Mouse (Mus musculus): ENCODE results near the gene 1500009C09Rik. TPM values are rescaled to one million over a fixed set of nuclear protein-coding genes. Genes with fewer than 3 reads are reported as not detected.
"Not testable (repeated sequence)": the region's sequence is repeated elsewhere in the genome, so short reads cannot be mapped to it uniquely, and the experiment has no call there.

Gene 1500009C09Rik
- total RNA-seq, 2 experiments from 2014 or later: not detected

DNA sequence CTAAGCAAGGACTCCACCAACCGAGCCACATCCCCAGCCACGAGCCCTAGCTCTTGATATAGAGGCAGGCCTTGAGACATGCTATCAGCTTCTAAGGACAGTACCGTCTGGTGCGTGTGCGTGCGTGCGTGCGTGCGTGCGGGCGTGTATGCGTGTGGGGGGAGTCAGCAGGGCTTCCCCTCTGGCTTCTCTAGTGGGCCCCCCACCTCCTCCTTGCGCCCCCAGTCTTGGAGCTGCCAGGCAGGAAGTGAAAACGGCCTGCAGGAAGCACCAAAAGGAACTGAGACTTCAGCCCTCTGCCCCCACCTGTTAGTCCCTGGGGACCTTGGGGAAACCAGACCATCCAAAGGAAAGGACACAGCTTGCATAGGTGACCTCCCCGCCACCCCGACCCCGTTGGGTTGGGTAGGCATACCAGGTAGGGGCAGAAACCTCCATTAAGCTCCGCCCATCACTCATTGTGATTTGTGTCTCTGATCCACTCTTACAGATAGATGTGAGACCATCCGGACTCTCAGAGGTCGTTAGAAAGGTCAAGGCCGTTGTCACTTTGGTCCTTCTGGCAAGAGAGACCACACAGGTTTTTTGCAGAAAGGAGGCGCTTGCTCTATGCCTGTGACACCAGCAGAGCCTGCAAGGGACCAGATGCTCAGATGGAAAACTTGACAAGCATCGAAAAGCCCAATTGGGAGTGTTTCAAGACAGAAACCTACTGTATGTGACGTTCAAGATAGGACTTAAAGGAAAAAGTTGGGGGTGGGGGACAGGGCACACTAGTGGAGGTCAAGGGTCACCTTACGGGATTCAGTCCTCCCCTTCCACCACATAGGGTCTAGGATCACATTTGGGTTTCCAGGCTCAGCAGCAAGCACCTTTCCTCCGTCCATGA, 33.2 kb upstream of the 1500009C09Rik start:
- DNase-seq (ENCODE audit: low spot score): no peak

DNA sequence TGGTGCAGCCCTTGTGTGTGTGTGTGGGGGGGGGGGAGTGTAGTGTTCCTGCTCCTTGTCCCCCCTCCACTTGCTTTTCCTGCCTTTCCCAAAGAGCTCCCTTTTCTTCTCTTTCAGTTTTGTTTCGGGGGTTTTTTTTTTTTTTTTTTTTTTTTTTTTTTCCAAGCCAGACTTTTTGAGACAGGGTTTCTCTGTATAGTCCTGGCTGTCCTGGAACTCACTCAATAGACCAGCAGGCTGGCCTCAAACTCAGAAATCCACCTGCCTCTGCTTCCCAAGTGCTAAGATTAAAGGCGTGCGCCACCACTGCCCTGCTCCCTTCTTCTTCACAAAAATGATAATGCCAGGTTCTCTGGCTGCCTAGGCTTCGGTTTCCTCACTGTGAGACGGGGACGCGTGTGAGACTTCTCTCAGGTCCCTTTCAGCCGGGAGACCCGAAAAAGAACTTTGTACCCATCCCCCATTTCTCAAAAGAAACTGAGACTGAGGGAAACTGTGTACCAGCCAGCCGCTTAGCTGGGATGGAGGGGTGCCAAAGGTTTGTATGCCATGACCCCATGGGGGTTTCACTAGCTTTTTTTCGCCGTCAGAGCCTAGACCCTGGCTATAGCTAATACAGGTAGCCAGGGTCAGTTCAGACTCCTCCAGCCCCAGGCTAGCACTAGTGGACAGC, 32.1 kb upstream of the 1500009C09Rik start:
- no peak for DNase-seq (ENCODE audit: low spot score)

DNA sequence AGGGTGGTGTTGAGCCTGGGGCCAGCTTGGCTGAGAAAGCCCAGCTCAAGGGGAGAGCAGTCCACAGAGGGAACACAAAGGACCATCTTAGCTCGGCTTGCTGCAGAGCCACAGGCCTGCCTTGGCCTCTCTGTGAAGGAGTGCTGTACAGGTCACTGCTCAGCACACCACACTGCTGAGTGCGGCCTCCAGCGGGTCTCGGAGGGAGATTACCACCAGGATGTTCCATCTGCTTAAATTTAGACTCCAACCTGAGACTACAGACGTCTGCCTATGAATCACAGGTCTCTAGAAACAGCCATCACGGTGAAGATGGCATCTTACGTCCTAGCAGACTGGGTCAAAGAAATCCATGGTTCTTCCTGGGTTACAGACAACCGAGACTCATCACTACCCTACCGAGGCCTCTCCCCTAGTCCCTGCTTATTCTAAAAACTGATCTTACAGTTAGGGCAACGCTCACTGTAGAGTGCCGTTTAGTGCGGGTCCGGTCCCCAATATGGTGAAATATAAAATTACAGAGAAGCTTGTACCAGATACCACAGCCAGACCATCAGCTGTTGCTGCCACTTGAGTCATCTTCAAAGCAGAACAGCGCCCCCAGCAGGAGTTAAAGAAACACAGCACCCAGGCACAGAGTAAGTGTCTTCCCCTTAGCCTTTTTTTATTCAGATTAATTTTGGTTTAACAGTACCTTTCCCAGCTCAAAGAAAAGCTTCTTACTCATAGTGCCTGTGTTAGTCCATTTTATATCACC, 30.9 kb upstream of the 1500009C09Rik start:
- DNase-seq (ENCODE audit: low spot score): no peak

DNA sequence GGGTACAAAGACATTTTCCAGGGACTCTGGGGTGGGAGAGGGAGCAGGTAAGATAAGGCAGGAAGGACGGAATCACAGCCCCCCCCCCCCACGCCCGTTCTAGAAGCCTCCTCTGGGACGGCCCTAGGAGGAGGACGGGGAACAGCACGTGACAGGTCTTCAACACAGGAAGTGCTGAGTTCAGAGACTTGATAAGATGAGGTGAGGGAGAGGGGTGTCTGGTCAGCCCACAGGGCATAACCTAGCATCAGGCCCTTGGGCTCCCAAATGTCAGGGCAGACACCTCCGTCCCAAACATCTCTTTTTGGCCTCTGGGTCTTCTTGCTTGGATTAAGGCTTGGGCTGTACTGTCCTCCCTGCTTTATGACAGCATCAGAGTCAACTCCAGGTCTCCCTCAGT, 28.9 kb upstream of the 1500009C09Rik start:
- DNase-seq (ENCODE audit: low spot score): no peak

DNA sequence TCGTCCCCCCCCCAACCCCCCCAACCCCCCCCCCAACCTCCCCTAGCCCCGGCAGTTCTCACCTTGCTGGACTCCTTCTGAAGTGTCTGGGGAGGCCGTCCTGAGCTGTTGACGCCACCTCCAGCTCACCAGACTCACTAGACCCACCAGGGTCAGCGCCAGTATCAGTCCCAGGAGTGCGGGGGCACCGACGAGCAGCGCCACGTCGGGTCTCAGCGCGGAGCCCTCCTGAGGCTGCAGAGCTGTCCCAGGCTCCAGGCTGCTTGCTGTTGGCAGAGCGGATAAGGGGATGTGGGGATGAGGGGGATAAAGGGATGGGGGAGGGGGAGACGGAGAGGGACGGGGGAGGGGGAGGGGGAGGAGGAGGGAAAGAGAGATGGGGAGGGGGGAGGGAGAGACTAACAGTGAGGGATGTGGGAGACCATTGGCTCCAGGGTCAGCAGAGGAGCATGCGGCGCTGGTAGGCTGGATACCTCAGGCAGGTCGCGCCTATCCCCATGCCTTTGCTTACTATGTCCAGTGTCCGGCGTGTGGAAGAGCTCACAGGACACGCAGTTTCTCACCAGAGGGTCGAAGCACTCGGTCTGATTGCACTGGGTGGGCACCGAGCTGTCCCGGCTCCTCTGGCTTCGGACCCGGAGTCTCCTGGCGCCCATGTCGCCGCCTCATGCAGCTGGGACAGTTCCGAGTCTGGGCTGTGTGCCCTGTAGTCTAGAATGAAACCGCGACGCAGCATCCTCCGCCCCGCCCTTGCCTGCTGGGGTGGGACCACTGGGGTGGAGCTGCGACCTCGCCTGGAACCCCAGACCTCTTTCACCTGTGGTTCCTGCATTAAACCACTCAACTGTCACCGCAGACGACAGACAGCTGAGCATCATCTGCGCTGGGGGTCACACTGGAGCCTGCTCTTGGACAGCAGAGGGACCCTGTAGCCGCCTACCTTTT, 28.3 kb upstream of the 1500009C09Rik start, which contains the start of gene Tnfrsf13c:
Gene Tnfrsf13c, minus strand, starts transcription at position 713 of the 945 bp plus-strand sequence.
- no peak for DNase-seq (ENCODE audit: low spot score)

DNA sequence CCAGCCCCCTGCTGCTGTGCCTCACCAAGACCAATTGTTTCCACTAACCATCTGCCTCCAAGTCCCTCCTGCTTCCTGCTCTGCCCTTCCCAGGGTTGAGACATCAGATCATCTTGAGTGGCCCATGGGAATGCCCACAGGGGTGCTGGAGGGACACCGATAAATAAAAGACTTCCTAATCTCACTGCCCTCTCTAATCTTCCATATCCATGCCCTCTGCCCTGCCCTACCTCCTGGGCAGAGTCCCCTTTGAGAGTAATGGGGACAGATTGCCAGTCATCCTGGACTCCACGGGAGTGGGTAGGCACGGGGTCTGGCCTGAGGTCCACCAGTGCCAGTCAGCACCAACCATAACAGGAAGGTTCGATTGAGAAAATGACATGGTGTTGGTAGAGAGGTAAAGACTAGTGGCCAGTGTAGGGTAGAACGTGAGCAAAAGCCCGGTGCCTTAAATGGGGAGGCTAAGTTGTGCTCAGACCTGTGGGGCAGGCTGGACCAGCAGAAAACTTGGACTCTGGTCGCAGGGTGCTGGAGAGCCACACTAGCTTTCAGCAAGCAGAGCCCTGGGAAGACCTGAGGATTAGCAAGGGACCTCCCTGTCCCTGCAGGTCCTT, 27.5 kb upstream of the 1500009C09Rik start:
- DNase-seq (ENCODE audit: low spot score): no peak

DNA sequence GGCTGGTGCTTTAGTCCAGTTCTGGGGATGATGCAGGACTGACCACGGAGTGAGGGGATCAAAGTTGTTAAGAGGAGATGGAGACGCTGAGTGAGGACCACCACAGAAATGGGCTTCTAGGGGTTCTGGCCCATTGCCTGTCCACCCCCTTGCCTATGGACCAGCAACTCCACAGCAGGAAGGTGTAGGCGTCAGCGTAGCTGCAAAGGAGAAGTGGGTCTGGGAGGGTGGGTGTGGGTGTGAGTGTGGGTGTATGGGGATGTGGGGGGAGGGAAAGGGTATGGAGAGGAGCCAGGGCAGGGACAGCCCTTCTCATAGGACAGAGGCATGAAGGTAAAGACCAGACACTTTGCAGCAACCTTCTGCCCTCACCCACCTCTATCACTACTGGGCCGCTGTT, 26.4 kb upstream of the 1500009C09Rik start:
- no peak for DNase-seq (ENCODE audit: low spot score)

DNA sequence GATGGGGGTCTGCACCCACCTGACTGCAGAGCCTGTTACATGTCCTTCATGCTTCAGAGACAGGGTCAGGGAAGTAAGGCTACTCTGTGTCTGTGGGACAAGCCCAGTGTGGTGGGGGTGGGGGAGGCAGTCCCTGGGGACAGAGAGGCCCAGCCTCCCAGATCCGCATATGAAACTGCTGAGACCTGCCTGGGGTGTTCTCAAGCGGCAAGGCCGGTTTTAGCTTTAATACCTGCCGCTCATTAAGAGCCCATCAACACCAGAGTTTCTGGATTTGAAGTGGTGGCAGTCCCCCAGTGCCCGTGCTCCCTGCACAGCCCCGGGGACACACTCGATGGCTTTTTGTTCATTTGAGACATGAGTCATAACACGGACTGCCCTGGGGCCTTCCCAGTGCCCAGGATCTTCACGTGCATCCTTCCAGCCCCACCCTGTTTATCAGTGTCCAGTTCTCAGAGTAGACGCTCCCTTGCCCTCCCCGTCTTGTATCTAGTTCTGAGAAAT, 22.6 kb upstream of the 1500009C09Rik start:
- no peak for DNase-seq (ENCODE audit: low spot score)

DNA sequence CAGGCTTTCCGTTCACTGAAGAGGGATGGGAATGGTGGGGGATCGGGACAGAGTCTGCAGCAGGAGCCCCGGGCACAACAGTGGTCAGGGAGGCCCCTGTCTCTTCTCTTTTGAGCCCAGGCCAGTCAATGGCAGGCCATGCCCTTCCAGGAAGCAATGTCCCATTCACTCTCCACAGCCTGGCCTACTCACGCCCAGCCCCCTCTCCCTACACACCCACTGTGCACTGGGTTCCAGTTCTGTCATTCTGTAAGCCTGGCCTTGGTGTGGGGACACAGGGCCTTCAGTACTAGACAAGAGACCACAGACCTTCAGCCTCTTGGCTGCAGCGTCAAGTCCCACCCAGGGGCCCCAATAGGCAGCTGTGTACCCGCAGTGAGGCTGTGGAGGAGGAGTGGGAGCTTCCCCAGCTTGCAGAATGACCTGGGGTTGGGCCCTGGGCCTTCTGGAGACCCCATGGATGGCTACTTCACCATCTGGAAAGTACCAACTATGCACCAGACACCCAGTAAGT, 22.0 kb upstream of the 1500009C09Rik start:
- DNase-seq (ENCODE audit: low spot score): no peak

DNA sequence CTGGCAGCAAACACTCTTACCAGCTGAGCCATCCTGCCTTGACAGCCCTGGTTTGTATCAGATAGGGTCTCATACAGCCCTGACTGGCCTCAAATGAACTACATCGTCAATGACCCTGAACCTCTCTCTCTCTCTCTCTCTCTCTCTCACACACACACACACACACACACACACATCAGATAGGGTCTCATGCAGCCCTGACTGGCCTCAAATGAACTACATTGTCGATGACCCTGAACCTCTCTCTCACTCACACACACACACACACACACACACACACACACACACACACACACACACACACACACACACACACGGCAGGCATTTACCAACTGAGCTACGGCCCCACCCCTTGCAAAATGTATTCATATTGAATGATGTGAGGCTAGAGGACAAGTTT, 21.1 kb upstream of the 1500009C09Rik start:
- no peak for DNase-seq (ENCODE audit: low spot score)

DNA sequence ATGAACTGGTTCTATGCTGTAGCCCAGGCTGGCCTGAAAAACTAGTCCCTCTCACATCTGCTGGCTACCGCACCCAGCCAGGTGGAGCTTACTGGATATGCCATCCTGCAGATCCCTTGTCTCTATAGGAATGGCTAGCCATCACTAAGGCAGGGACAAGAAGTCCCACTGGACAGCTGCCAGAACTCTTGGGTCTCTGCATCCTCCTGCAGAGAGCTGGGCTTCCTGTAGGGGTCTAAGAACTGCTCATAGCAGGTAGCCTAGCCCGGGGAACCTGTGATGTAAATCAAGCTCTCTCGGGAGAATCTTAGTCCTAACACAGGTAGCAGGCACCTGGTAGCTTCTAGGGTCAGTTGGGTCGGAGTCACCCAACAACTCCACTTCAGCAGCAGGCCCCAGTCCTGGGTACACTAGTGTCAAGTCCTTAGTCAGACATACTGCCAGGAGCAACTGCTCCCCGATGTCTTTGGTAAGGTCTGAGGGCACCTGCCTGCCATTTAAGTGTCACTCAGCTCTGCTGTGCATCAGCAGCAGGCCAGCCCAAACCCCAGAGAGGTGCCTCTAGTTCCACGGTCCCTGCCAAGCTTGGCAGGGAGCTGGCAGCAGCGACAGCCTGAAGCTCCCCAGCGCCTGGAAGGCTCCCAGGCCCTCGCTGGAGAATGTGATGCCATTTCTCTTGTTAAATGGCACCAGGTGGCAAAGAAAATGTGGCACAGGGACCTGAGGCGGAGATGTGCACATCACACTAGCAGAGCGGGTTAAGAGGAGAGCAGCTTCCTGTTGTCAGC, 20.4 kb upstream of the 1500009C09Rik start:
- DNase-seq (ENCODE audit: low spot score): peak; percentile 27

DNA sequence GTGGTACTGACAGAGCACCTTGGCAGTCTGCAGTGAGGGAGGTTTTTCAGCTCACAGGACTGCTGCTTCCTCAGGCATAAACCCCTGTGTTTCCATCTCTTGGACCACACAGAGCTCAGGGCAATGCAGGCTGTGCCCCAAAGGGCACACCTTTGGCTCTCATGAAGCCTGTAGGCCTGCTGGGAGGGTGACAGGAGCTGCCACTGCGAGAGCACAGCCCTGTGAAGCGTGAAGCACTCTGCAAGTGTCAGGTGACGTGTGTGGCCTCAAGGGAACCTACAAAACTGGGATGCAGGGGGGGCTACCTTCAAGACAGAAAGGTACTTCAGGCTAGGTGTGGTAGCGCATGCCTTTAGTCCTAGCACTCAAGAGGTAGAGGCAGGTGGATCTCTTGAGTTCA, 19.5 kb upstream of the 1500009C09Rik start:
- DNase-seq (ENCODE audit: low spot score): no peak

DNA sequence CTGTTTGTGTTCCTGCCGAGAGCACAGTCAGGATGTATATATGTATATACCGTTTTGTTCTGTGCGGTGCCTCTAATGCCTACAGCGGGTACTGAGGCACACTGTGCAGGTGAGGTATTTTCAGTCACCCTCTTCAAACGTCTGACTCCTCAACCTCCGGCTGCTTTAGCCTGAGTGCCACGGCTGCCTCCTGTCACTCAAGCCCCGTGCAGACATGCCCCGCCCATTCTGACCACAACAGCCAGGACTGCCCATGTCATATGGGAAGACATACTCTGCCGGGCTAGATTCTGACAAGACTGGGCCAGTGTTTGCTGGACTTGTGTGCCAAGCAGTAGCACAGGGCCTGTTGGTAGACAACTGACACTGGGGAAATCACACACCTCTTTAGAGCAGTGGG, 16.5 kb upstream of the 1500009C09Rik start:
- no peak for DNase-seq (ENCODE audit: low spot score)

DNA sequence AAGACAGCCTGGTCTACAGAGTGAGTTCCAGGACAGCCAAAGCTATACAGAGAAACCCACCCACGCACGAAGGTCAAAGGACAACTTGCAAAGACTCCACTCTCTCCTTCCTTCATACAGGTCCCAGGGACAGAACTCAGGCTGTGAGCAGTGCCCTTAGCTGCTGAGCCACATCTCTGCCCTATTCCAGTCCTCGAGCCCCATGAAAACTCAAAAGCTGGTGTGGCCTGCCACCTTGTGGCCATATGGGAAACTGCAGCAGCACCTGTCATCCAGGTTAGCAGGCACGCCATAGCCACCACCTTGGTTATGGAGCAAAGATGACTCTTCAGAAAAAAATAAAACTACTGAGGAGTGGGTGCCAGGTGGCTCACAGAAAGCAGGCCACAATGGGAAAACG, 15.6 kb upstream of the 1500009C09Rik start:
- peak; percentile 86 for DNase-seq (ENCODE audit: low spot score)

DNA sequence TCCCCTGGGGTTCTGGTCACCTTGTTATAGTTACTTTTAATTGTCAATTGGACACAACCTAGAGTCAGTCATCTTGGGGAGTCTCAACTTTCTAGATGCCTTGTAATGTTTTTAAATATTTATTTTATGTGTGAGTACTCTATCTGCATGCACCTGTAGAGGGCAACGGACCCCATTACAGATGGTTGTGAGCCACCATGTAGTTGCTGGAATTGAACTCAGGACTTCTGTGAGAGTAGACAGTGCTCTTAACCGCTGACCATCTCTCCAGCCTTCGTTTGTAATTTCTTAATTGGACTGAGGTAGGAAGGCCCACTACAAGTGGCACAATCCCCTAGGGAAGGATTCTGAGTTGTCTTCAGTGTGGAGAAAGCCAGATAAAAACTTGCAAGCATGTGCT, 8.9 kb upstream of the 1500009C09Rik start:
- no peak for DNase-seq (ENCODE audit: low spot score)

DNA sequence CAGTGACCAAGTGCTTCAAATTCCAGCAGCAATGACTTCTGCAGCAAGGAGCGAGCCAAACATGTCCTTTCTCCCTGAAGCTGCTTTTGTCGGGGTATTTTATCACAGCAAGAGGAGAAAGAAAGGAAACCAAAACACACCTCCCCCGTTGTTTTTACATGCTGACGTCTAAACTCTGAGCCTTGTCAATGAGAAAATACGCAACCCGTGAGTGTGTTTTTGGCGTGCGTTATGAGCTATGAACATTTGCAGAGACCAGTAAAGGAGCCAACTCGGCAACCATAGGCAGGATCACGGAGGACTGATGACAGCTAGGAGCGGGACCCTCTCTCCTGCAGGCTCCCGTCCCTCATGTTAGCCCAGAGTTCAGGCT, 8.5 kb upstream of the 1500009C09Rik start:
- no peak for DNase-seq (ENCODE audit: low spot score)

DNA sequence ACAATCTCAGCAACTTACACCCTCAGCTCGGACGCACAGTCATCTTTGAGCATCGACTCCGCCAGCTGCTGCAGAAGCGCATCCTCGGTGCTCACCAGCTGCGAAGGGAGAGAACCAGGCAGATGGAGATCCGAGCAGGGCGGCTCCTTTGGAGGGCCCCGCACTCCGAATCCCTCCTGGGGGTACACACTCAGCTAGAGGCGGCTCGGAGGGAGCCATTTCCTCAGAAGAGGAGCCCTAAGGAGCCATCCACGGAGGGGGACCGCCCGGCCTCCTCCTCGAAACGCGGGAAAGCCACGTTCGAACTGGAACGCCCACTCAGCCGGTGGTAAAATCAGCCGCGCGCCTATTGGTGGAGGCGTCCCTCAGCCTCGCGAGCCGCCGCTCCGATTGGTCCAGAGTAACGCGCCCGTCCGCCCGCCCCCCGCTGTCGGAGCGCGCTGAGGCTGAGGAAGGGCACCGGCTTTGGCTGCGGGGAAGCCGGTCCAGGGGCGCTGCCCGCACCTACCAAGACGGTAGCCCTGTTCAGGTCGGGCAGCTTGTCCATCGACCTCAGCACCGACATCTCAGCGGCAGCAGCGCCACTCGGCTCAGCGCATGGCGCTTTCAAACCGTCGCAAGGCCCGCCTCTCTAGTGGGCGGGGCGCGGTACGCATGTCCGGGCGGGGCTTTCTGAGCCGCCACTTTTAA, 7.9 kb upstream of the 1500009C09Rik start, which contains the start of gene Cenpm:
Gene Cenpm, minus strand, starts transcription at position 634 of the 690 bp plus-strand sequence.
- DNase-seq (ENCODE audit: low spot score): peak; percentile 92

DNA sequence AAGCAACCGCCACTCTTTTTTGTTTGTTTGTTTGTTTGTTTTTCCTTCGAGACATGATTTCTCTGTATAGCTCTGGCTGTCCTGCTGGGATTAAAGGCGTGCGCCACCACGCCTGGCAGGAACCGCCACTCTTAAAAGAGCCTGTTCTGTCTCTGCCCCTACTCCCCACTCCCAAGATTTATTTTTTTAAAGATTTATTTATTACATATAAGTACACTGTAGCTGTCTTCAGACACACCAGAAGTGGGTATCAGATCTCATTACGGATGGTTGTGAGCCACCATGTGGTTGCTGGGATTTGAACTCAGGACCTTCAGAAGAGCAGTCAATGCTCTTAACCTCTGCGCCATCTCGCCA, 7.4 kb upstream of the 1500009C09Rik start:
- DNase-seq (ENCODE audit: low spot score): not testable (repeated sequence)
